Mouse (Mus musculus) MEL (cell line): ENCODE measurements around the gene Galnt2. TPM values are rescaled to one million over a fixed set of nuclear protein-coding genes. Genes with fewer than 3 reads are reported as not detected.
A peak's percentile ranks its signal among the peaks of the same experiment; 100 is the strongest.

Source experiments
- DNase-seq: peaks from one replicate; pipeline ENCODE4 v3.0.0; 2011; ENCODE audit warnings: low read depth, low spot score
- H3K27ac ChIP-seq: 2 replicates; pipeline ENCODE4 v1.5.1; 2012; ENCODE audit warnings: low read depth, mild to moderate bottlenecking, control low read depth, low read length, moderate library complexity; ENCODE audit not compliant: control insufficient read depth
- H3K27me3 ChIP-seq, 2 experiments: fragments of 150-350 bp in 1 of 2; sonication (generic) in 1 of 2; 2 replicates each; pipeline ENCODE4 v1.6.1; 2012; ENCODE audit warnings: low read length in 2 of 2, mild to moderate bottlenecking in 2 of 2, improper control_type of control experiment in 1 of 2, moderate library complexity in 1 of 2; ENCODE audit not compliant: insufficient read depth in 2 of 2, control insufficient read depth in 1 of 2
- H3K36me3 ChIP-seq, 2 experiments: 2 replicates each; pipeline ENCODE4 v1.6.1; 2012 to 2014; ENCODE audit warnings: low read length in 2 of 2, improper control_type of control experiment in 1 of 2, inconsistent platforms in 1 of 2, mild to moderate bottlenecking in 1 of 2; ENCODE audit not compliant: insufficient read depth in 2 of 2, control insufficient read depth in 1 of 2
- H3K4me1 ChIP-seq, 2 experiments: fragments of 150-350 bp in 1 of 2; sonication (generic) in 1 of 2; 2 replicates each; pipeline ENCODE4 v1.6.1; 2012; ENCODE audit warnings: low read length in 2 of 2, improper control_type of control experiment in 1 of 2, mild to moderate bottlenecking in 1 of 2; ENCODE audit not compliant: insufficient read depth in 2 of 2, control insufficient read depth in 1 of 2
- H3K4me3 ChIP-seq, 2 experiments: fragments of 150-350 bp in 1 of 2; sonication (generic) in 1 of 2; 2 replicates each; pipeline ENCODE4 v1.5.1; 2012; ENCODE audit warnings: low read depth in 2 of 2, low read length in 2 of 2, mild to moderate bottlenecking in 2 of 2, moderate library complexity in 2 of 2, control low read depth in 1 of 2, improper control_type of control experiment in 1 of 2; ENCODE audit not compliant: control insufficient read depth in 1 of 2, insufficient read depth in 1 of 2
- H3K79me2 ChIP-seq: 2 replicates; pipeline ENCODE4 v1.6.1; 2012; ENCODE audit warnings: mild to moderate bottlenecking, low read length, moderate library complexity; ENCODE audit not compliant: control insufficient read depth, poor library complexity, insufficient read depth
- H3K9ac ChIP-seq: 2 replicates; pipeline ENCODE4 v1.6.1; 2012; ENCODE audit warnings: low read depth, mild to moderate bottlenecking, control low read depth, low read length, moderate library complexity; ENCODE audit not compliant: control insufficient read depth, poor library complexity, severe bottlenecking
- H3K9me3 ChIP-seq: fragments of 150-350 bp; sonication (generic); replicated peaks from 2 replicates; pipeline ENCODE4 v1.6.1; 2012; ENCODE audit warnings: mild to moderate bottlenecking, low read length, improper control_type of control experiment, moderate library complexity; ENCODE audit not compliant: insufficient read depth
- CTCF ChIP-seq, 3 experiments: IDR thresholded peaks in 2 of 3; conservative IDR thresholded peaks in 1 of 3; 2 replicates each; pipeline ENCODE4 v1.5.1; 2011 to 2012; ENCODE audit warnings: low read length in 3 of 3, low read depth in 2 of 3, mild to moderate bottlenecking in 2 of 3, improper control_type of control experiment in 1 of 3, inconsistent platforms in 1 of 3, mixed read lengths in 1 of 3, moderate library complexity in 1 of 3; ENCODE audit not compliant: control insufficient read depth in 1 of 3, insufficient read depth in 1 of 3, poor library complexity in 1 of 3, severe bottlenecking in 1 of 3
- ETS1 ChIP-seq: IDR thresholded peaks from 2 replicates; pipeline ENCODE4 v1.6.1; 2012; ENCODE audit warnings: low read depth, mild to moderate bottlenecking, inconsistent platforms, low read length, improper control_type of control experiment, moderate library complexity
- GATA1 ChIP-seq: IDR thresholded peaks from 2 replicates; pipeline ENCODE4 v1.6.1; 2011; ENCODE audit warnings: low read depth, low read length, improper control_type of control experiment
- HCFC1 ChIP-seq: IDR thresholded peaks from 2 replicates; pipeline ENCODE4 v1.6.1; 2012; ENCODE audit warnings: low read depth, mild to moderate bottlenecking, inconsistent platforms, low read length, improper control_type of control experiment, moderate library complexity
- JUND ChIP-seq: IDR thresholded peaks from 2 replicates; pipeline ENCODE4 v1.6.1; 2011; ENCODE audit warnings: low read depth, mild to moderate bottlenecking, improper control_type of control experiment, low read length
- KAT2A ChIP-seq: conservative IDR thresholded peaks from 2 replicates; pipeline ENCODE4 v1.6.1; 2012; ENCODE audit warnings: low read depth, low read length, improper control_type of control experiment, inconsistent platforms
- MAFK ChIP-seq: IDR thresholded peaks from 2 replicates; pipeline ENCODE4 v1.6.1; 2011; ENCODE audit warnings: low read depth, mild to moderate bottlenecking, low read length, improper control_type of control experiment, borderline replicate concordance
- MAX ChIP-seq: IDR thresholded peaks from 2 replicates; pipeline ENCODE4 v1.6.1; 2011; ENCODE audit warnings: low read length, improper control_type of control experiment
- MAZ ChIP-seq: IDR thresholded peaks from 2 replicates; pipeline ENCODE4 v1.6.1; 2012; ENCODE audit warnings: low read depth, mild to moderate bottlenecking, inconsistent platforms, low read length, improper control_type of control experiment
- MXI1 ChIP-seq: IDR thresholded peaks from 2 replicates; pipeline ENCODE4 v1.6.1; 2011; ENCODE audit warnings: mild to moderate bottlenecking, low read depth, low read length, improper control_type of control experiment
- MYB ChIP-seq: IDR thresholded peaks from 2 replicates; pipeline ENCODE4 v1.6.1; 2011; ENCODE audit warnings: mild to moderate bottlenecking, low read depth, low read length, improper control_type of control experiment
- NRF1 ChIP-seq: IDR thresholded peaks from 2 replicates; pipeline ENCODE4 v1.6.1; 2014; ENCODE audit warnings: low read depth, mild to moderate bottlenecking, inconsistent platforms, low read length, improper control_type of control experiment, moderate library complexity; ENCODE audit not compliant: poor library complexity, insufficient read depth, severe bottlenecking
- POLR2A ChIP-seq, 2 experiments: IDR thresholded peaks; 2 replicates each; pipeline ENCODE4 v1.6.1; 2011 to 2012; ENCODE audit warnings: low read length in 2 of 2, mild to moderate bottlenecking in 2 of 2, control low read depth in 1 of 2, improper control_type of control experiment in 1 of 2, low read depth in 1 of 2, moderate library complexity in 1 of 2; ENCODE audit not compliant: control insufficient read depth in 1 of 2, insufficient read depth in 1 of 2, poor library complexity in 1 of 2
- POLR2AphosphoS2 ChIP-seq: IDR thresholded peaks from 2 replicates; pipeline ENCODE4 v1.6.1; 2011; ENCODE audit warnings: low read length, improper control_type of control experiment
- RAD21 ChIP-seq: IDR thresholded peaks from 2 replicates; pipeline ENCODE4 v1.6.1; 2011; ENCODE audit warnings: mild to moderate bottlenecking, low read depth, low read length, improper control_type of control experiment
- SMC3 ChIP-seq: IDR thresholded peaks from 2 replicates; pipeline ENCODE4 v1.6.1; 2011; ENCODE audit warnings: low read depth, low read length, improper control_type of control experiment
- TBP ChIP-seq: IDR thresholded peaks from 2 replicates; pipeline ENCODE4 v1.8.0; 2011; ENCODE audit warnings: low read depth, low read length, improper control_type of control experiment
- TCF12 ChIP-seq: IDR thresholded peaks from 2 replicates; pipeline ENCODE4 v1.6.1; 2014; ENCODE audit warnings: low read depth, mild to moderate bottlenecking, inconsistent platforms, low read length, improper control_type of control experiment, moderate library complexity
- UBTF ChIP-seq: IDR thresholded peaks from 2 replicates; pipeline ENCODE4 v1.6.1; 2012; ENCODE audit warnings: low read depth, mild to moderate bottlenecking, inconsistent platforms, low read length, improper control_type of control experiment, moderate library complexity, borderline replicate concordance; ENCODE audit not compliant: insufficient read depth
- USF2 ChIP-seq, 2 experiments: IDR thresholded peaks; 2 replicates each; pipeline ENCODE4 v1.6.1; 2011 to 2012; ENCODE audit warnings: improper control_type of control experiment in 2 of 2, low read length in 2 of 2, borderline replicate concordance in 1 of 2, inconsistent platforms in 1 of 2, low read depth in 1 of 2, mild to moderate bottlenecking in 1 of 2; ENCODE audit not compliant: insufficient read depth in 1 of 2
- ZC3H11A ChIP-seq: IDR thresholded peaks from 2 replicates; pipeline ENCODE4 v1.6.1; 2012; ENCODE audit warnings: low read depth, mild to moderate bottlenecking, inconsistent platforms, low read length, improper control_type of control experiment
- ZKSCAN1 ChIP-seq: IDR thresholded peaks from 2 replicates; pipeline ENCODE4 v1.6.1; 2012; ENCODE audit warnings: low read depth, mild to moderate bottlenecking, inconsistent platforms, low read length, improper control_type of control experiment, moderate library complexity
- ZMIZ1 ChIP-seq: IDR thresholded peaks from 2 replicates; pipeline ENCODE4 v1.6.1; 2012; ENCODE audit warnings: low read depth, mild to moderate bottlenecking, inconsistent platforms, low read length, improper control_type of control experiment, moderate library complexity
- ZNF384 ChIP-seq: IDR thresholded peaks from 2 replicates; pipeline ENCODE4 v1.6.1; 2012; ENCODE audit warnings: low read depth, mild to moderate bottlenecking, inconsistent platforms, low read length, improper control_type of control experiment
- polyA plus RNA-seq, 2 experiments: library from polyadenylated mRNA; stranded (reverse) in 1 of 2; unstranded in 1 of 2; fragments of >175 nt in 1 of 2; fragments of >200 nt in 1 of 2; gene quantifications; 2 replicates each; pipeline versions ENCODE4 v1.2.1 to v1.2.4; 2012; ENCODE audit warnings: low replicate concordance in 2 of 2, low read depth in 1 of 2; ENCODE audit not compliant: insufficient read length in 2 of 2, insufficient read depth in 1 of 2, missing spikeins in 1 of 2
- total RNA-seq: library from RNA; depleted of rRNA; stranded (reverse); fragments of 300-350 nt; gene quantifications from 2 replicates; pipeline ENCODE4 v1.2.3, GENCODE M21; 2012

The Galnt2 gene
- total and polyA plus RNA-seq, 3 experiments: 12.0 to 14.5 TPM; not detected in 1

DNA sequence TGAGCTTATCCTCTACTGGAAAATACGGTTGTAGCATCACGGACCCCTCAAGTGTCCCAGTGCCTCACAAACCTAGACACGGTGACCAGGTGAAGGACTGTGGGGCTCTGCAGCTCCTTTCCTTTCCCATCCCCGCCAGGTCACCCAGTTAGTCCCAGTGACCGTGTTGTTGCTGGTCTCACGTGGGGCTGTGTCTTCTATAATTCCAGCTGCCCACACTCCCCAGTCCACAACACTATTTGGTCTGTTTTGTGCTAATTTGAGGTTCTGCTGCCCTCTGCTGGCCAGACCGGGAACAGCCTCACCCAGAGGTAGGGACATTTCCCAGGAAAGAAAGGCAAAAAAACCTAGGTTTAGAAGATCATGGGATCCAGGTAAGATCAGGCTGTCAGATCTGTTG lies 118.5 kb downstream of the Galnt2 start:
- Histone ChIP-seq H3K27me3 (no peaks in the 10 kb centered on the region), H3K4me3 (no peak overlapping the region), H3K79me2 (no peaks in the 10 kb centered on the region), H3K9ac (no peak overlapping the region), H3K27ac (no peak overlapping the region), H3K9me3 (no peaks in the 10 kb centered on the region), H3K36me3 (no peaks in the 10 kb centered on the region), H3K4me1 (no peaks in the 10 kb centered on the region)
- peak; percentile 57 for DNase-seq
- TF ChIP-seq MYB (no peak), RAD21 (peak; percentile 96), POLR2A (IDR thresholded peaks at IDR 0.05; ENCODE audit: control insufficient read depth in 1 of 2, insufficient read depth in 1 of 2, low read depth in 1 of 2, low read length in 2 of 2, poor library complexity in 1 of 2) (no peak), ZNF384 (0 out of 2 replicates have a peak, but pooled peaks have one; percentile 6), SMC3 (peak; percentile 89), HCFC1 (no peak), MXI1 (no peak; the same call in 1 of the 2 replicates), ZC3H11A (peak; percentile 84), CTCF (IDR thresholded peaks at IDR 0.05 in 2 of 3, conservative IDR thresholded peaks at IDR 0.05 in 1 of 3; ENCODE audit: control insufficient read depth in 1 of 3, insufficient read depth in 1 of 3, low read depth in 2 of 3, low read length in 3 of 3, poor library complexity in 1 of 3, severe bottlenecking in 1 of 3) (peak; percentile 90 to 95 (median 92))

DNA sequence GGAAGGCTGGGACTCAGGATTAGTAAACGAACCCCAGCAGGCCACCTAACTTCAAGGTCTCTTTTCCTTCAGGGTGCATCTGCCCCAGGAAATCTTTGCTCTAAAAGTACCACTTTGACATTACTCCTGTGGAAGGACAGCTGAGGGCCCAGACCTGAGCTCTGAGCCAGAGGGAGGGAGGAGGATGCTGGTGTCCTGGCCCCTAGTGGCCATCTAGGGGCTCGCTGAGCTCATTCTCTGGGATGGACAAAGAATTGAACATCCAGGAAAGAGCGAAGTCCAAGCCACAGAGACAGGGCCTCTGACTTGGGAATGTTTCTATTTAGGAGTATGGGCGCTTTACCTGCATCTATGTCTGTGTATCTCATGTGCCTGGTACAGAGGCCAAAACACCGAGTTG lies 120.4 kb downstream of the Galnt2 start:
- no peaks in the 10 kb centered on the region for H3K36me3 ChIP-seq
- TF ChIP-seq ZNF384 (no peak), TBP (no peak), SMC3 (no peak), JUND (no peak), TCF12 (no peak), POLR2AphosphoS2 (no peak), UBTF (no peak), ZKSCAN1 (no peak), ZC3H11A (no peak), MYB (no peak), HCFC1 (no peak), GATA1 (no peak), MAZ (no peak), ETS1 (no peak), KAT2A (no peak), ZMIZ1 (no peak), MAFK (no peak), MAX (no peak), NRF1 (no peak), USF2 (IDR thresholded peaks at IDR 0.05; ENCODE audit: borderline replicate concordance in 1 of 2, insufficient read depth in 1 of 2, low read depth in 1 of 2, low read length in 2 of 2) (no peak)
- no peak overlapping the region for H3K4me3 ChIP-seq
- no peaks in the 10 kb centered on the region for H3K4me1 ChIP-seq
- H3K79me2 ChIP-seq: no peaks in the 10 kb centered on the region
- H3K9ac ChIP-seq: no peak overlapping the region
- no peak overlapping the region for H3K27ac ChIP-seq
- no peaks in the 10 kb centered on the region for H3K9me3 ChIP-seq
- DNase-seq: no peak
- no peaks in the 10 kb centered on the region for H3K27me3 ChIP-seq
